Mouse (Mus musculus): ENCODE results near the gene C130073F10Rik. TPM values are rescaled to one million over a fixed set of nuclear protein-coding genes. Genes with fewer than 3 reads are reported as not detected.
"Not testable (repeated sequence)": the region's sequence is repeated elsewhere in the genome, so short reads cannot be mapped to it uniquely, and the experiment has no call there.

C130073F10Rik gene
- polyA plus RNA-seq (2012; rRNA removed), result not detected in 2 replicates

- WGBS, result 89% methylated on average over 7 of the region's 7 CpGs
- H3K4me1 ChIP-seq (ENCODE audit: control insufficient read depth, insufficient read depth, low read length), result no peaks in the 10 kb centered on the region
- no peak within 1 kb of the TSS for H3K4me3 ChIP-seq (replicated peaks; ENCODE audit: insufficient read depth, low read depth, low read length)
- H3K27me3 ChIP-seq (ENCODE audit: control insufficient read depth, insufficient read depth, low read length), result no peaks in the 10 kb centered on the region
- no peak for DNase-seq
- TF ChIP-seq POLR2A (IDR thresholded peaks at IDR 0.05; ENCODE audit: borderline replicate concordance, insufficient read depth, low read length) (no peak), CTCF (IDR thresholded peaks at IDR 0.05; ENCODE audit: borderline replicate concordance, insufficient read depth, low read depth, low read length) (no peak)
- H3K27ac ChIP-seq (ENCODE audit: insufficient read depth, low read length), result no peak within 1 kb of the TSS
Measured at GRCm38 (mm10) chr4:101893656-101894420, at the start of gene C130073F10Rik. Gene C130073F10Rik, minus strand, starts transcription at chr4:101893789.

- not testable (repeated sequence) for H3K4me3 ChIP-seq (replicated peaks; ENCODE audit: insufficient read depth, low read depth, low read length); H3K27me3 ChIP-seq (ENCODE audit: control insufficient read depth, insufficient read depth, low read length); H3K27ac ChIP-seq (ENCODE audit: insufficient read depth, low read length); H3K4me1 ChIP-seq (ENCODE audit: control insufficient read depth, insufficient read depth, low read length); DNase-seq
- 73% methylated on average over 2 of the region's 2 CpGs for WGBS
Measured at GRCm38 (mm10) chr4:101940107-101940506, 46.5 kb upstream of the C130073F10Rik start, which contains the start of gene Gm12794. Gene Gm12794, plus strand, starts transcription at chr4:101940407.

DNA sequence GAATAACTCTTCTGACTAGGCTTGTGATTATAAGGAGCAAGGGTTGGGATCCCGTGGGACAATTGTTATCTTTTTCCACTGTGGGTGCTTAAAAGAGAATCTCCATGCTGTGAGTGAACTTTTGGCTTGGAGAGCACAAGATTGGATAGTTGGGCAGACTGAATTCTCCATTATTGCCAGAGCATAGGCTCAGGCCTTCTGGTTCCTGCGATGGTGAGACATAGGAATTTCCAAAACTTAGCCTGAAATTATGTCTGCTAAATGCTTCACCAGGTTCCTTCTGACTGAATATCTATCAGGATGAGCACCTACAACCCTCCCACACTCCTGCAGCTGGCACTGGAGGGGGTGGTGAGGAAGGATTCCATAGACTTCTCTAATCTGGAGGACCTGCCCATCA is 15.2 kb upstream of the C130073F10Rik start, which contains the start of gene Gm12800:
TSS of gene Gm12800 (plus strand) at position 301 of the 400 bp plus-strand sequence.
- H3K27ac ChIP-seq (ENCODE audit: insufficient read depth, low read length); H3K27me3 ChIP-seq (ENCODE audit: control insufficient read depth, insufficient read depth, low read length); DNase-seq; H3K4me1 ChIP-seq (ENCODE audit: control insufficient read depth, insufficient read depth, low read length); H3K4me3 ChIP-seq (replicated peaks; ENCODE audit: insufficient read depth, low read depth, low read length): not testable (repeated sequence)
- 92% methylated on average over 2 of the region's 2 CpGs for WGBS

DNA sequence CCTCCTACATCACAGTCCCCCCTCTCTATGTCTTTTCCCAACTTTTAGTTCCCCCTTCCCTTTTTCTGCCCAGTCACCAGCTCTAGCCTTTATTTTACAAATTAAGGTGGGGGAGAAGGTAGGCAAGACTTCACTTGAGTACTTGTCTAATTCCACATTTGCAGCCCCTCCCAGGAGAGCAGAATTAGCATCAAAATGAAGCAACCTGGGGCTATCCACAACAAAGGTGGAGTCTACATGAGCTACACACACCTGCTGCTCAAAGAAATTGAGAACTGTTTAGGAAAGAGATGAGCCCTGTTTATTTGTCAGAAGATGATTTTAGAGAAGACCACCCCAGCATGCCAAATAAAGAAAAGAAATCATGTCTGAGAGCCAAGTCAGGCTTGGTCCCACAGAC is 4.2 kb downstream of the C130073F10Rik start:
- no peak for TF ChIP-seq CTCF (IDR thresholded peaks at IDR 0.05; ENCODE audit: borderline replicate concordance, insufficient read depth, low read depth, low read length)
- no peak for TF ChIP-seq POLR2A (IDR thresholded peaks at IDR 0.05; ENCODE audit: borderline replicate concordance, insufficient read depth, low read length)
- no peak overlapping the region for H3K27ac ChIP-seq (ENCODE audit: insufficient read depth, low read length)

DNA sequence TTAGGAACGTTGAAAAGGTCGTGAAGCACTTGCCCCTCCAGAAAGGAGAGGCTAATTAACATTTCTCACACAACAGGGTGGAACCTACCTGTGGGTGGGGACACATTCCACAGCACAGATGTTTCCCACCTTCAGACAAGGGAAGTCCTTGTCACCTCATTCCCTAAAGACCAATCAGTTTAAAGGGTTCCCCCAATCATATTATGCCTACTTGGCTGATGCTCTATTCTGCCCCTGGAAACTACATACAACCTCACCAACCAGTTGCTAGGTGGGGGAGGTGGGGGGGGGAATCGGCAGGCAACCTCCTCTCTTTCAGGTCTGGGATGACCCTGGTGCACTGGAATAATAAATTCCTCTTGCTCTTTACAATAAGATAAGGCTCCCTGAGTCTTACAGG is 9.9 kb downstream of the C130073F10Rik start:
- no peaks in the 10 kb centered on the region for H3K27me3 ChIP-seq (ENCODE audit: control insufficient read depth, insufficient read depth, low read length)
- TF ChIP-seq POLR2A (IDR thresholded peaks at IDR 0.05; ENCODE audit: borderline replicate concordance, insufficient read depth, low read length), result no peak
- no peak for TF ChIP-seq CTCF (IDR thresholded peaks at IDR 0.05; ENCODE audit: borderline replicate concordance, insufficient read depth, low read depth, low read length)
- no peak overlapping the region for H3K27ac ChIP-seq (ENCODE audit: insufficient read depth, low read length)
- no peaks in the 10 kb centered on the region for H3K4me1 ChIP-seq (ENCODE audit: control insufficient read depth, insufficient read depth, low read length)
- 46% methylated on average over 3 of the region's 3 CpGs for WGBS
- no peak for DNase-seq
- no peak overlapping the region for H3K4me3 ChIP-seq (replicated peaks; ENCODE audit: insufficient read depth, low read depth, low read length)

More for the DNA sequence above, 4.2 kb downstream of the C130073F10Rik start:
- no peaks in the 10 kb centered on the region for H3K27me3 ChIP-seq (ENCODE audit: control insufficient read depth, insufficient read depth, low read length)
- no peaks in the 10 kb centered on the region for H3K4me1 ChIP-seq (ENCODE audit: control insufficient read depth, insufficient read depth, low read length)
- no peak overlapping the region for H3K4me3 ChIP-seq (replicated peaks; ENCODE audit: insufficient read depth, low read depth, low read length)
- no peak for DNase-seq

DNA sequence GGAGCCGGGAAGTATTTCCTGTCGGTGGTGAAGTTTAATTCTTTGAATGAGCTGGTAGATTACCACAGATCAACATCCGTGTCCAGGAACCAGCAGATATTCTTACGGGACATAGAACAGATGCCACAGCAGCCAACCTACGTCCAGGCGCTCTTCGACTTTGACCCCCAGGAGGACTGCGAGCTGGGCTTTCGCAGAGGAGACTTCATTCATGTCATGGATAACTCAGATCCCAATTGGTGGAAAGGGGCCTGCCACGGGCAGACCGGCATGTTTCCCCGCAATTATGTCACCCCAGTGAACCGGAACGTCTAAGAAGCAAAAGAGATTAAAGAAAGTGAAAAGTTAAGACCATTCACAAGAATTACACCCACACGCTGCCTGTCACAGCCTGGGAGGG is 17.9 kb downstream of the C130073F10Rik start:
- not testable (repeated sequence) for H3K27ac ChIP-seq (ENCODE audit: insufficient read depth, low read length); H3K4me1 ChIP-seq (ENCODE audit: control insufficient read depth, insufficient read depth, low read length); H3K4me3 ChIP-seq (replicated peaks; ENCODE audit: insufficient read depth, low read depth, low read length); H3K27me3 ChIP-seq (ENCODE audit: control insufficient read depth, insufficient read depth, low read length); DNase-seq
- WGBS, result 84% methylated on average over 15 of the region's 15 CpGs

DNA sequence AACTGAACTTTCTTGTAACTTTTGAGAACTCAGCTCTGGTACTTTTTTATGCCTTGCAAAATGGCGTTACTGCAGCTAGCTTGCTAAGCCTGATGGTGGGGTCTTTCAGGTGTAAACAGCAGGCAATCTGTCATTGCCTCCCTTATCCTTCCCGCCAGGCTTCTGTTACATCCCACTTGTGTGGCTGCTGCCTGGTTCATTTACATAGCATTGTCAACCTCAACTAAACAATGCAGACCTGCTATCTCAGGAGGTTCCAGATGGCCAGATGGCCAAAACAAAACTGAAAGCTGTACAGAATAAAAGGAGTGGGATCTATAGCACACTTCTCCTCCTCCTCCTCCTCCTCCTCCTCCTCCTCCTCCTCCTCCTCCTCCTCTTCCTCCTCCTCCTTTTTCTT is 21.6 kb downstream of the C130073F10Rik start:
- H3K4me1 ChIP-seq (ENCODE audit: control insufficient read depth, insufficient read depth, low read length); H3K27me3 ChIP-seq (ENCODE audit: control insufficient read depth, insufficient read depth, low read length); H3K4me3 ChIP-seq (replicated peaks; ENCODE audit: insufficient read depth, low read depth, low read length); H3K27ac ChIP-seq (ENCODE audit: insufficient read depth, low read length): not testable (repeated sequence)
- DNase-seq, result peak; percentile 24 to 36
- 16% methylated on average over 2 of the region's 2 CpGs for WGBS

DNA sequence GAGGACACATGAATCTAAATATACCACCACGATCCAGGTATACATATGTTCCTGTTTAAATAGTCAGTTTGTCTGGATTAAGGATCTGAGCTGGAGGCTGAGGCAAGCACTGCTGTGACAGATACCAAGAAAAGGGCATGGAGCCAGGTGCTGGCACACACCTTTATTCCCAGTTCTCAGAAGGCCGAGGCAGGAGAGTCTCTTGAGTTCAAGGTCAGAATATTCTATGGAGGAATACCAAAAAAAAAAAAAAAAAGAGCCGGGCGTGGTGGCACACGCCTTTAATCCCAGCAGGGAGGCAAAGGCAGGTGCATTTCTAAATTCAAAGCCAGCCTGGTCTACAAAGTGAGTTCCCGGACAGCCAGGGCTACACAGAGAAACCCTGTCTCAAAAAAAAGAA is 31.3 kb downstream of the C130073F10Rik start:
- DNase-seq, result no peak
- Histone ChIP-seq H3K27ac (ENCODE audit: insufficient read depth, low read length) (no peak overlapping the region), H3K4me3 (replicated peaks; ENCODE audit: insufficient read depth, low read depth, low read length) (no peak overlapping the region), H3K27me3 (ENCODE audit: control insufficient read depth, insufficient read depth, low read length) (no peaks in the 10 kb centered on the region), H3K4me1 (ENCODE audit: control insufficient read depth, insufficient read depth, low read length) (no peaks in the 10 kb centered on the region)
- TF ChIP-seq POLR2A (IDR thresholded peaks at IDR 0.05; ENCODE audit: borderline replicate concordance, insufficient read depth, low read length), result no peak
- TF ChIP-seq CTCF (IDR thresholded peaks at IDR 0.05; ENCODE audit: borderline replicate concordance, insufficient read depth, low read depth, low read length), result no peak
- 85% methylated on average over 6 of the region's 6 CpGs for WGBS

Measured in cerebellum, adult 2 months (tissue).